Mouse (Mus musculus) olfactory bulb, adult 2 months (tissue): Measurements from ENCODE around the gene Fbxo47.

Experiments
- CTCF ChIP-seq: fragments of 200-500 bp; IDR thresholded peaks from 2 replicates; pipeline ENCODE4 v1.5.1; 2012; ENCODE audit warnings: low read depth, mild to moderate bottlenecking, low read length, moderate library complexity; ENCODE audit not compliant: insufficient read depth
- POLR2A ChIP-seq: fragments of 200-500 bp; IDR thresholded peaks from 2 replicates; pipeline ENCODE4 v1.6.1; 2012; ENCODE audit warnings: mild to moderate bottlenecking, low read depth, low read length, moderate library complexity; ENCODE audit not compliant: insufficient read depth

GRCm38 (mm10) chr11:97885296-97885915 lies 1.5 kb upstream of the Fbxo47 start:
- TF ChIP-seq POLR2A (no peak), CTCF (no peak)
